Mouse (Mus musculus): ENCODE results near the gene Padi2. TPM values are rescaled to one million over a fixed set of nuclear protein-coding genes. Genes with fewer than 3 reads are reported as not detected.

The Padi2 gene
- polyA plus RNA-seq, 1 experiment = 19.5 TPM

DNA sequence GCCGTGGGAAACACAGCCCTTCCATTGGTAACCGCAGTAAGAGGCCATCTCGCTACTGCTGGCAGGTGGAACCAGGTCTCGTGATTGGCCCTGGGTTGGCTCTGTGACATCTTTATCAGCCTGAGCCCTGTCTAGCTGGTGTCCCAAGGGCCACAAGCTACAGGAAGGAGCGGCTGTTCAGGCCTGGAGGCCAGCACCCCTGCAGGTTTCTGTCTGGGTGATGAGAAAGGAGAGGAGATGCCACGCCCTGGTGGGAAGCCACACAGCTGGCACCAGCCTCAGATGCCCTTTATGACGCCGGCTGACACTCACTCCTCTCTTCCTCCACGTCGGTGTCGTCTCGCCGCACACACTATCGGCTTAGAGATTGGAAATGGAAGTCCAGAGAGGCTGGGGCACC is 83.3 kb downstream of the Padi2 start:
- Histone ChIP-seq H3K4me1 (replicated peaks; ENCODE audit: control insufficient read depth, insufficient read depth, low read length) (peaks cover 26% of the 10 kb centered on the region), H3K27ac (ENCODE audit: control insufficient read depth, insufficient read depth, low read length) (no peak overlapping the region), H3K36me3 (ENCODE audit: control insufficient read depth, insufficient read depth, low read length) (0 out of 2 replicates have a peak, but pooled peaks cover 3% of the 10 kb centered on the region), H3K4me3 (ENCODE audit: control insufficient read depth, insufficient read depth, low read length) (no peak overlapping the region), H3K27me3 (ENCODE audit: control insufficient read depth, insufficient read depth, low read length) (no peaks in the 10 kb centered on the region)
- DNase-seq = no peak
- TF ChIP-seq CTCF (IDR thresholded peaks at IDR 0.05; ENCODE audit: borderline replicate concordance, control insufficient read depth, extremely low read depth, insufficient read depth, low read length, poor library complexity) = no peak
- no peak for TF ChIP-seq POLR2A (IDR thresholded peaks at IDR 0.05; ENCODE audit: control insufficient read depth, extremely low read depth, insufficient read depth, low read length, poor library complexity)
- WGBS = 38% methylated on average over 14 of the region's 14 CpGs

DNA sequence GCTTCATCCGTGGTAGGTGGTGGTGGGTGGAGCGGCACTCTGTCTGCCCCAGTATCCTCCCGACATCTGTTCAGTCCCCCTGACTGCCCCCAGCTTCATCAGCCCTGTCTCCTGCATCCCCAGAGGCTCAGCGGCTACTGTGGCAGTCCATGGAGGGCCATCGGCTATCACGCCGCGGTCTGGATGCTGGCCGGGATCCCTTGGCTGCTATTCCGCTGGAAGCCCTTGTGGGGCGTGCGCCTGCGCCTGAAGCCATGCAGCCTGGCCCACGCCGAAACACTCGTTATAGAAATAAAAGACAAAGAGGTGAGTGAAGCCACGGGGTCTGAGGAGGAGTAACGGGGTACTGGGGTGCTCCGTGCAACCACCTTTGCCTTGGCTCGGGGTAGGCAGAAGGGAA is 86.1 kb downstream of the Padi2 start:
- TF ChIP-seq CTCF (IDR thresholded peaks at IDR 0.05; ENCODE audit: borderline replicate concordance, control insufficient read depth, extremely low read depth, insufficient read depth, low read length, poor library complexity) (no peak), POLR2A (IDR thresholded peaks at IDR 0.05; ENCODE audit: control insufficient read depth, extremely low read depth, insufficient read depth, low read length, poor library complexity) (no peak)
- WGBS = 98% methylated on average over 20 of the region's 20 CpGs
- no peak overlapping the region for H3K27ac ChIP-seq (ENCODE audit: control insufficient read depth, insufficient read depth, low read length)
- H3K4me3 ChIP-seq (ENCODE audit: control insufficient read depth, insufficient read depth, low read length) = no peak overlapping the region
- peaks cover 7% of the 10 kb centered on the region for H3K36me3 ChIP-seq (ENCODE audit: control insufficient read depth, insufficient read depth, low read length)
- H3K27me3 ChIP-seq (ENCODE audit: control insufficient read depth, insufficient read depth, low read length) = no peaks in the 10 kb centered on the region
- H3K4me1 ChIP-seq (replicated peaks; ENCODE audit: control insufficient read depth, insufficient read depth, low read length) = peaks cover 20% of the 10 kb centered on the region
- no peak for DNase-seq

GRCm38 (mm10) chr4:140993846-140994245 is 87.7 kb downstream of the Padi2 start:
- H3K36me3 ChIP-seq (ENCODE audit: control insufficient read depth, insufficient read depth, low read length) = peaks cover 9% of the 10 kb centered on the region
- H3K27ac ChIP-seq (ENCODE audit: control insufficient read depth, insufficient read depth, low read length) = no peak overlapping the region
- no peak for TF ChIP-seq CTCF (IDR thresholded peaks at IDR 0.05; ENCODE audit: borderline replicate concordance, control insufficient read depth, extremely low read depth, insufficient read depth, low read length, poor library complexity)
- TF ChIP-seq POLR2A (IDR thresholded peaks at IDR 0.05; ENCODE audit: control insufficient read depth, extremely low read depth, insufficient read depth, low read length, poor library complexity) = no peak
- H3K27me3 ChIP-seq (ENCODE audit: control insufficient read depth, insufficient read depth, low read length) = no peaks in the 10 kb centered on the region
- DNase-seq = no peak
- 94% methylated on average over 8 of the region's 8 CpGs for WGBS
- peaks cover 9% of the 10 kb centered on the region for H3K4me1 ChIP-seq (replicated peaks; ENCODE audit: control insufficient read depth, insufficient read depth, low read length)
- no peak overlapping the region for H3K4me3 ChIP-seq (ENCODE audit: control insufficient read depth, insufficient read depth, low read length)

DNA sequence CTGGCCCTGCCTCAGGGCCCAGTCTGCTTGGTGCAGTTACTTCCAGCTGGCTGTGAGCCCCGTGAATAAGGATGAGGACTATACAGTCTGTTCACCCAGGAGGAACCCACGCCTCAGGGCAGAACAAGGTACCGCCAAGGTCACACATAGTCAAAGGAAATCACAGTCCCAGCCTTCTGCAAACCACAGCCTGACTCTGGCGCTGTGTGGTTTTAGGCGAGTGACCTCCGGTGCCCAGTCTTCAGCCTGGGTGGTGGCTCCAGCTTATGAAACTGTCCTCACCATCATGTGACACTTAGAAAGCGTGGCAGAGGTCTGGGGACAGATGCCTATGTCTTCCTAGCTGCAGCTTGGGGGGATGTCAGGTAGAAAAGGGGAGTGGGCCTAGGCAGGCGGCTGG is 89.7 kb downstream of the Padi2 start:
- Histone ChIP-seq H3K27me3 (ENCODE audit: control insufficient read depth, insufficient read depth, low read length) (no peaks in the 10 kb centered on the region), H3K4me3 (ENCODE audit: control insufficient read depth, insufficient read depth, low read length) (no peak overlapping the region), H3K36me3 (ENCODE audit: control insufficient read depth, insufficient read depth, low read length) (peaks cover 17% of the 10 kb centered on the region), H3K4me1 (replicated peaks; ENCODE audit: control insufficient read depth, insufficient read depth, low read length) (no peaks in the 10 kb centered on the region), H3K27ac (ENCODE audit: control insufficient read depth, insufficient read depth, low read length) (no peak overlapping the region)
- no peak for TF ChIP-seq CTCF (IDR thresholded peaks at IDR 0.05; ENCODE audit: borderline replicate concordance, control insufficient read depth, extremely low read depth, insufficient read depth, low read length, poor library complexity)
- TF ChIP-seq POLR2A (IDR thresholded peaks at IDR 0.05; ENCODE audit: control insufficient read depth, extremely low read depth, insufficient read depth, low read length, poor library complexity) = no peak
- WGBS = 86% methylated on average over 8 of the region's 8 CpGs
- DNase-seq = no peak

DNA sequence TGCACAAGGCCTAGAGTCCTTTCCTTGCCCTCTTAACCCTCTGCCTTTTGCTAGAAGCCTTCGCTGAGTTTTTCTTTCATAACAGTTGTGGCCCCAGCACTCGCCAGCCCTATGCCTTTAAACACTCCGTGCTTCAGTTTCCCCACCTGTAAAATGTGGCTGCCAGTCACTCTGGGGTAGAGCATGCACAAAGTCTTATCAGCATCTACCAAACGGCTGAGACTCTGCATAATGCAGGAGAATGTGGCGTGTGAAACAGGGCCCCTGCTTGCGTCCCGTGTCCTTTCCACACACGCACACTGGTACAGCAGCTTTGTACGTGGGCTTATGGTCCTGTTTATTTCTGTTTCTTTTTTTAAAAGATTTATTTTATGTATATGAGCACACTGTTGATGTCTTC is 90.7 kb downstream of the Padi2 start:
- Histone ChIP-seq H3K4me1 (replicated peaks; ENCODE audit: control insufficient read depth, insufficient read depth, low read length) (no peaks in the 10 kb centered on the region), H3K27me3 (ENCODE audit: control insufficient read depth, insufficient read depth, low read length) (no peaks in the 10 kb centered on the region), H3K36me3 (ENCODE audit: control insufficient read depth, insufficient read depth, low read length) (peaks cover 17% of the 10 kb centered on the region), H3K27ac (ENCODE audit: control insufficient read depth, insufficient read depth, low read length) (no peak overlapping the region), H3K4me3 (ENCODE audit: control insufficient read depth, insufficient read depth, low read length) (no peak overlapping the region)
- TF ChIP-seq POLR2A (IDR thresholded peaks at IDR 0.05; ENCODE audit: control insufficient read depth, extremely low read depth, insufficient read depth, low read length, poor library complexity) = no peak
- TF ChIP-seq CTCF (IDR thresholded peaks at IDR 0.05; ENCODE audit: borderline replicate concordance, control insufficient read depth, extremely low read depth, insufficient read depth, low read length, poor library complexity) = no peak
- no peak for DNase-seq
- WGBS = 98% methylated on average over 9 of the region's 9 CpGs

Other genes with a start within 250 kb of the Padi2 start
- 22.2 and 26.0 TPM in 2 replicates for gene Arhgef10l, start 240.3 kb upstream of the Padi2 start, polyA plus RNA-seq (2012; rRNA removed)
- 211 and 279 TPM in 2 replicates for gene Rcc2, start 205.8 kb upstream of the Padi2 start, polyA plus RNA-seq (2012; rRNA removed)
- gene Padi6, start 163.7 kb upstream of the Padi2 start, polyA plus RNA-seq (2012; rRNA removed) = 0.90 and 1.0 TPM in 2 replicates
- gene Padi4, start 132.1 kb upstream of the Padi2 start, polyA plus RNA-seq (2012; rRNA removed) = 21.0 and 23.5 TPM in 2 replicates
- 2.6 and 3.7 TPM in 2 replicates for gene Padi3, start 95.7 kb upstream of the Padi2 start, polyA plus RNA-seq (2012; rRNA removed)
- gene Padi1, start 60.6 kb upstream of the Padi2 start, polyA plus RNA-seq (2012; rRNA removed) = 0.85 and 0.89 TPM in 2 replicates
- 194 and 239 TPM in 2 replicates for gene Sdhb, start 54.9 kb downstream of the Padi2 start, polyA plus RNA-seq (2012; rRNA removed)
- gene Atp13a2, start 80.5 kb downstream of the Padi2 start, polyA plus RNA-seq (2012; rRNA removed) = 300 and 301 TPM in 2 replicates
- 6.1 and 7.0 TPM in 2 replicates for gene Mfap2, start 104.1 kb downstream of the Padi2 start, polyA plus RNA-seq (2012; rRNA removed)
- gene Crocc, start 154.2 kb downstream of the Padi2 start, polyA plus RNA-seq (2012; rRNA removed) = 12.9 and 17.6 TPM in 2 replicates
- gene Necap2, start 172.0 kb downstream of the Padi2 start, polyA plus RNA-seq (2012; rRNA removed) = 105 and 111 TPM in 2 replicates
- 0.08 and 0.23 TPM in 2 replicates for gene Spata21, start 182.0 kb downstream of the Padi2 start, polyA plus RNA-seq (2012; rRNA removed)
- gene Szrd1, start 233.4 kb downstream of the Padi2 start, polyA plus RNA-seq (2012; rRNA removed) = 54.2 and 62.1 TPM in 2 replicates
- gene Fbxo42, start 241.6 kb downstream of the Padi2 start, polyA plus RNA-seq (2012; rRNA removed) = 29.1 and 29.3 TPM in 2 replicates